Mouse (Mus musculus) right cerebral cortex, postnatal 10 days (tissue): ENCODE measurements around the gene Spag9.

Experiments used
- DNase-seq, 2 experiments: peaks; one replicate each; pipeline ENCODE4 v3.0.0; 2021; ENCODE audit warnings: low spot score in 2 of 2

The Spag9 gene

GRCm38 (mm10) chr11:94150519-94151470 is 154.9 kb downstream of the Spag9 start:
- DNase-seq: no peak

- DNase-seq: no peak
Measured at GRCm38 (mm10) chr11:94154201-94154600, 158.3 kb downstream of the Spag9 start.

GRCm38 (mm10) chr11:94158521-94158920 is 162.6 kb downstream of the Spag9 start:
- no peak for DNase-seq

GRCm38 (mm10) chr11:94159066-94159880 is 163.4 kb downstream of the Spag9 start:
- peak in 1 of 2 experiments; percentile 73 for DNase-seq

- no peak for DNase-seq
Measured at GRCm38 (mm10) chr11:94159911-94160415, 164.1 kb downstream of the Spag9 start.

GRCm38 (mm10) chr11:94160443-94161266 is 164.8 kb downstream of the Spag9 start:
- DNase-seq: peak; percentile 97 to 99

- DNase-seq: peak; percentile 55 to 63
Measured at GRCm38 (mm10) chr11:94161267-94161646, 165.4 kb downstream of the Spag9 start.

- DNase-seq: no peak
Measured at GRCm38 (mm10) chr11:94161867-94162581, 166.1 kb downstream of the Spag9 start.

- no peak for DNase-seq
Measured at GRCm38 (mm10) chr11:94163005-94163767, 167.3 kb downstream of the Spag9 start.

- no peak for DNase-seq
Measured at GRCm38 (mm10) chr11:94165745-94166144, 169.9 kb downstream of the Spag9 start.

- DNase-seq: peak in 1 of 2 experiments; percentile 57
Measured at GRCm38 (mm10) chr11:94168238-94168637, 172.3 kb downstream of the Spag9 start.

- no peak for DNase-seq
Measured at GRCm38 (mm10) chr11:94169596-94169995, 173.7 kb downstream of the Spag9 start.

- DNase-seq: no peak
Measured at GRCm38 (mm10) chr11:94171691-94172090, 175.8 kb downstream of the Spag9 start.

GRCm38 (mm10) chr11:94172186-94172585 is 176.3 kb downstream of the Spag9 start:
- DNase-seq: no peak

GRCm38 (mm10) chr11:94173726-94174146 is 177.8 kb downstream of the Spag9 start:
- DNase-seq: no peak

GRCm38 (mm10) chr11:94175288-94175687 is 179.4 kb downstream of the Spag9 start:
- DNase-seq: no peak
